Mouse (Mus musculus) retina, postnatal 1 day (tissue): ENCODE data around the gene Zyx.

Experiments
- DNase-seq: peaks from one replicate; pipeline ENCODE4 v3.0.0-alpha.2; 2012

Zyx gene

DNA sequence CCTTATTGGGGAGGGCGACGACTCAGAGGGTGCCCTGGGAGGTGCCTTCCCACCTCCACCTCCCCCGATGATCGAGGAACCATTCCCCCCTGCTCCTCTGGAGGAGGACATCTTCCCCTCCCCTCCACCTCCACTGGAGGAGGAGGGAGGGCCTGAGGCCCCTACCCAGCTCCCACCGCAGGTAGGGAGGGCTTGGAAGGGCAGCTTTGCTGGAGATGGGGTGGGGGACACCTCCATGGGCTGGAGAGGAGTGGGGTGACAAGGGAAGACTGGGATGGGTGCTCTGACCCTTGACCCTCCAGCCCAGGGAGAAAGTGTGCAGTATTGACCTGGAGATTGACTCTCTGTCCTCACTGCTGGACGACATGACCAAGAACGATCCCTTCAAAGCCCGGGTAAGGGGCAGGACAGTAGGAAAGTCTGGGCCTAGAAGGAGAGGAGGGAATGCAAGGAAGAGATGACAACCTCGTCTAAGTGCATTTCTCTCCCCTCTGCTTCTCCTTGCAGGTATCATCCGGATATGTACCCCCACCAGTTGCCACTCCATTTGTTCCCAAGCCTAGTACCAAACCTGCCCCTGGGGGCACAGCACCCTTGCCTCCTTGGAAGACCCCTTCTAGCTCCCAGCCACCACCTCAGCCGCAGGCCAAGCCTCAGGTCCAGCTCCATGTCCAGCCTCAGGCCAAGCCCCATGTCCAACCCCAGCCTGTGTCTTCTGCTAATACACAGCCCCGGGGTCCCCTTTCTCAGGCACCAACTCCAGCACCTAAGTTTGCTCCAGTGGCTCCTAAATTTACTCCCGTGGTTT is 1.7 kb downstream of the Zyx start:
- DNase-seq: no peak

DNA sequence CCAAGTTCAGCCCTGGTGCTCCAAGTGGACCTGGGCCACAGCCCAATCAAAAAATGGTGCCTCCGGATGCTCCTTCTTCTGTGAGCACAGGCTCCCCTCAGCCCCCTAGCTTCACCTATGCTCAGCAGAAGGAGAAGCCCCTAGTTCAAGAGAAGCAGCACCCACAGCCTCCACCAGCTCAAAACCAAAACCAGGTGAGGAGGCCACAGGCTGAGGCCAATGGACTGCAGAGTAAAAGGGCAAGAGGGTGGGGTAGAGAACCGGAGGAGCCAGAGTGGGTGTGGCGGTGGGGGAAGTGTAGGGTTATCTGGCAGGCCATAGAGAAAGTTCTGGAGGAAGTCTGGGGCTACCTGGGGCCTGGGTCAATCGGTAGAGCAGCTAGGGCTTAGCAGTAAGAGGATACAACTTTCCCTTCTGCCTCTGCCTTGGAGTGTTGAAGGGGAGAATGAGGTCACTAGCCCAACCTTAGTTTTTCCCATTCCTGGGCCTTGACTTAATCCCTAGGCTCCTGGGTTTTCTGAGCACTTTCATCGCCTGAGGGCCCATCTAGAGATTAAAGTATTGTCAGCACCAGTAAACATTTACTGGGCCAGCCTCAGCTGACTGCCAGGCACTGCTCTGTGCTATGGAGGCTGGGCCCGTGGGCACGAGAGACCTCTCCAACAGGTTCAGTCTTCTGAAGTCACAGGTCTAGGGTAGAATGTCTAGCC is 2.5 kb downstream of the Zyx start:
- no peak for DNase-seq

GRCm38 (mm10) chr6:42352486-42352846 is 3.0 kb downstream of the Zyx start:
- DNase-seq: no peak

DNA sequence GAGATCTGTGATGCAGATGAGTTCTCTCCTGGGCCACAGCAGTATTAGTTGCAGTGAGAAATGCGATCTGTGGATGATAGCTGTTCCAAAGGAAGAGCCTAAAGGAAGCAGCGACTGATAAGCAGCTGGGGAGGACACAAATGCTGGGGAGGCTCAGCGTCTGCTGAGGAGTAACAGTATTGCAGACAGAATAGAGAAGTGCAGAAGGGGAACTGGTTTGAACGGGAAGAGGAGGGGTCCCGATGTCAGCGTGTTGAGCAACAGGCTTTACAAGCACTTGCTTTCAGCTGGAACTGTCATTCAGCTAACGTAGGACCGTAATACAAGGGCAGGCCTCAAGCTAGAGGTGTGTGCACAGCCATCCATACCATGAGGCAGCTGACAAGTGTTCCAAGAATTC is 3.8 kb downstream of the Zyx start:
- DNase-seq: no peak

- peak; percentile 84 for DNase-seq
These were observed 4.9 kb downstream of the Zyx start for GRCm38 (mm10) chr6:42354076-42355019.

- DNase-seq: no peak
These were observed 5.9 kb downstream of the Zyx start for GRCm38 (mm10) chr6:42355366-42355765.

DNA sequence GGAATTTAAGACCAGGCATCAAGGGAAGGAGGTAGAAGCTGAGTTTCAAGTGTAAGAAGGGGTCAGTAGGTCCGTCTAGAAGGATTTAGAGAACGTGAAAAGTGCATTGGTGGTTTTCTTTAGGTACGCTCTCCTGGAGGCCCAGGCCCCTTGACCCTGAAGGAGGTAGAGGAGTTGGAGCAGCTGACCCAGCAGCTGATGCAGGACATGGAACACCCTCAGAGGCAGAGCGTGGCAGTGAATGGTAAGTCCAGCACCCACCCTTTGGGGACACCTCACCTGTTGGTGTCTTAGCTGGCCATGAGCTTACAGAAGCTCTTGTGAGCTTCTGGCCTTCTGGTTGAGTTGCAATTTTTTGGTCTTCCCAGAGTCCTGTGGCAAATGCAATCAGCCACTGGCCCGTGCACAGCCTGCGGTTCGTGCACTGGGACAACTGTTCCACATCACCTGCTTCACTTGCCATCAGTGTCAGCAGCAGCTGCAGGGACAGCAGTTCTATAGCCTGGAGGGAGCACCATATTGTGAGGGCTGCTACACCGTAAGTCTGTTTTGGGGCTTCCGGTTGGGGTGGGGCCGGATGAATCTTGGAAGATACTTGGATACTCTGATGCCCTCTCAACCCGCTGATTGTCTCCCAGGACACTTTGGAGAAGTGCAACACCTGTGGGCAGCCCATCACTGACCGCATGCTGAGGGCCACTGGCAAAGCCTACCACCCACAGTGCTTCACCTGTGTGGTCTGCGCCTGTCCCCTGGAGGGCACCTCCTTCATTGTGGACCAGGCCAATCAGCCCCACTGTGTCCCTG is 6.6 kb downstream of the Zyx start:
- no peak for DNase-seq

DNA sequence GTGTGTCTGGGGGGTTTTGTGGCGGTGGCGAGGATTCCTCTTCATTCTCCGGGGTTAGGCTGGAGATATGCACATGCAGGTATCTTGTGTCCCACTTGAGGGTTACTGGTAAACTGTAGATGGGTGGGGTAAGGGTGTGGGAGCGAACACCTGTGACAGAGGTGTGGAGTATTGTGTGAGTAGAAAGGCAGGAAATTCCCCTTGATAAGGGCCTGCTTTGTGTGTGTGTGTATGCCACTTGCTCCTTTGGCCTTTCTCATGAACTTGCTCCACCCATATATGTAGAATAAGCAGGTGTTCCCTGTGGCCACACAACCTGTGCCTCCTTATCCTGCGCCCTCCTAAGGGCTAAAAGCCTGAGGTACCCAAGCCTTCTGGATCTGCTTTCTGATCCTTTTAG is 7.5 kb downstream of the Zyx start:
- no peak for DNase-seq

DNA sequence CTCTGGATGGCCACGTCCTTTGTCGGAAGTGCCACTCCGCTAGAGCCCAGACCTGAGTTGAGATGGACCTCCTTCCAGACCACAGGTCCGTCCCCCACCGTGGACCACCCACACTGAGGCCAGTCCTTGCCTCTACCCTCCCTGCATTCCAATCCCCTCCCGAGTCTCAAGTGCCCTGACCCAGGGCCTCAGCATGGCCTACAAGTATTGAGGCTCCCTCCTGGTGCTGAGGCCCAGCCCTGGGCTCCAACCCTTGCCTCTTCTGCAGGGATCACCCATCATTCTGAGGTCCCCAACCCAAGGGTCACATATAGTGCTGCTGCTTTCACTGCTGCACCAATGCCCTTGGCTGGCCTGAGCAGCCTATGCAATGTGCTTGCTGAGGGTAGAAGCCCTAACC is 8.5 kb downstream of the Zyx start:
- DNase-seq: no peak

GRCm38 (mm10) chr6:42358901-42359300 is 9.5 kb downstream of the Zyx start:
- DNase-seq: no peak

DNA sequence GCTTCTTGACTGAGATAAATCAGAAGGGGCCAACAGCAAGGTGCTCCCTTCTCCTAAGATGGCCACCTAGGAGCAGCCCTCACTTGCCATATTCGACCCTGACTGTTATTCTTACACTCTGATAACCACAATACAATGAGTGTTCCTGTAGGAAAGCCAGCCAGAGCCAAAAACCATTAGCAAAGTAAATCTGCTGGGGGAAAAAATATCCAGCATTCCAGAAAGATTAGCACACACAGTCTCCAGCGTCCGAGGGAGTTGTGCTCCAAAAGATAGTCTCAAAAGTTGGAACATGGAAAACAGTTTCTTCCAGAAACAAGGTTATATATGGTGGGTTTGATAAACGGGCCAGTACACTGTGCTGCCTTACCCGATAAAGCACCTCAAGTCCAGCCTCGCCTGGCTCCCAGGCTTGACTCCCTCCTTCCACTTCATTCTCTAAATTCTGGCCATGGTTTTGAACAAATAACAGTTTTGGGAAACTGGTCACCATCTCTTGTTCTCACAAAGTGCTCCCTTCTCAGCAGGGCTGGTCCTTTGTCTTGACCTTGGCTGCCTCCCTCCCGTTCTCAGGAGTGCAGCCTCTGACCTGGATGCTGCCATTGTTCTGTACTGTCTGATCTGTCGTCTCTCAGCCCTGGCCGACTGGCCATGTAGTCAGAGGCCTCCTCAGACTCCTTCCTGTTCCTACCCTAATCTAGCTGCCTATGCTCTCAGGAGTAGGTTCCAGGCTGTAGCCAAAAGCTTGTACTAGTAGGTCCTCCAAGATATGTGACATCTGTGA is 10.1 kb downstream of the Zyx start:
- no peak for DNase-seq

DNA sequence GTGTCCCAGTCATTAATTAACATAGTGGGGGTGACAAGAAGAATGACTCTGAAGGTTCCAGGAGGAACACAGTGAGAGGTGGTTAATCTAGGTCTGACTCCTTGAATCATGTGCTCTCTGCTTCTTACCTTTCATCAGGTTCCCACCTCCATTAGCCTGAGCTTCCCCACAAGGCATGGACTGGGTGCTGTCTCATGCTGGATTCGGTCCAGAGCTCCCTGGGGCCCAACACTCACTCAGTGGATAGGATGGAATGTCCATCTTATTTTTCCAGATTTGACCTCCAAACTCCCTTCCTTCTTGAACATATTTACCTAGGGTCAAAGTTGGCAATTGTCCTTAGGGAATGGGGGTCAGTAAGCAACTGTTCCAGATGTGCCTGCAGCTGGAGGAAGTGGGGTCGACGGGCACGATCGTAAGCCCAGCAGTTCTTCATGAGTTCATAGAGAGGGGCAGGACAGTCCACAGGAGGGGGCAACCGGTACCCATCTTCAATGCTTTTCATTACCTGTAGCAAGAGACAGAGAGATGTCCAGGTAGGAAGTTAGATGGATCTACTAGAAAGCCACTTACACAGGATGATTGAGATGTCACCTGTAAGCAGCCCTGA is 10.9 kb downstream of the Zyx start:
- DNase-seq: no peak

DNA sequence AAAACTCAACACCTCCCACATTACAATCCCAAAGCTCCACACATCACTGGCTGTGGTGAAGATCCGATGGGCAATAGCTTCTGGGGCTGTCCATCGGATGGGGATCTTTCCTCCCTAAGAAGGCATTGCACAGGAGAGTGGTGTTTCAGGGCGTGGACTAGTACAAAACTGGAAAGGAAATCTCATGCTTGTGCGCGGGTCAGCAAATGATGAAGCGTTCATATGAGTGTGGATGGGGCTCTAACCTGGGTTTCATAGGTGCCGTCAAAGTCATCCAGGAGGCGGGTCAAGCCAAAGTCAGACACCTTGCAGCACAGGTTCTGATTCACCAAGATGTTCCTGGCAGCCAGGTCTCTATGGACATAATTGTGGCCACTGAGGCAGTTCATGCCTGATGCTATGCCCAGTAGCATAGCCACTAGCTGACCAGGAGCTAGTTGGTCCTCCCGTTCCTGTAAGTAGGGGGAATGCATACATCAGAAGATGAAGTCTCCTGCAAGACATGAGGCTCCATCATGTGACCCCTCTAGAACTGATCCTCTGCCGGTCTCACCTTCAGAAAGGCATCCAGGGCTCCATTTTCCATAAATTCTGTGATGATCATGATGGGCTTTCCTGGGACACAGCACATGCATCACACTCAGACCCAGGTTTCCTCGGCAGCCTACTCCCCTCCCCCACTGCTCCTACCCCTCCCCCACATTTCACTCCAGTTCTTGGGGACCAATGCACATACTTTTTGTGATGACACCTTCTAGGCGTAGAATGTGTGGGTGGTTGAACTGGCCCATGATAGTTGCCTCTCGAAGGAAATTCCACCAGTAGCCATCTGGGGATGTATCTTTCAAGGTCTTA is 11.8 kb downstream of the Zyx start:
- DNase-seq: no peak

GRCm38 (mm10) chr6:42362074-42362473 is 12.6 kb downstream of the Zyx start:
- DNase-seq: no peak

DNA sequence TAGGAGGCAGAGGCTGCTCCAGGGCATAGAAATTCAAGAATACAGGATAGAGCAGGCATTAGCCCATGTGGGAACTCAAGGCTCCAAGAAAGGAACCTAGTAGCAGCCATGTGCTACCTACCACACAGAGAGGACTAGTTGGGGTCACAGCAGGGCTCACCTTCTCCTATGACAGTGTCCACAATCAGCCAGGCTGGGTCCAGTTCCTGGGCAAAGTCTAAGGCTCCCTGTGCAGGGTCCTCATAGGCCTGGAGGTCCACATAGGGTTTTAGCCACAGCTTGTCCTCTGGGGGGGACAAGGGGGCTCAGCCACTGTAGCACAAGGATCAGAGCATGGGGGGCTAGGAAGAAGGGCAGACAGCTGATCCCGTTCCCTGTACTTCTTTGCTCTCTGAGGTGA is 13.1 kb downstream of the Zyx start:
- no peak for DNase-seq

GRCm38 (mm10) chr6:42362974-42363373 is 13.5 kb downstream of the Zyx start:
- peak; percentile 35 for DNase-seq

DNA sequence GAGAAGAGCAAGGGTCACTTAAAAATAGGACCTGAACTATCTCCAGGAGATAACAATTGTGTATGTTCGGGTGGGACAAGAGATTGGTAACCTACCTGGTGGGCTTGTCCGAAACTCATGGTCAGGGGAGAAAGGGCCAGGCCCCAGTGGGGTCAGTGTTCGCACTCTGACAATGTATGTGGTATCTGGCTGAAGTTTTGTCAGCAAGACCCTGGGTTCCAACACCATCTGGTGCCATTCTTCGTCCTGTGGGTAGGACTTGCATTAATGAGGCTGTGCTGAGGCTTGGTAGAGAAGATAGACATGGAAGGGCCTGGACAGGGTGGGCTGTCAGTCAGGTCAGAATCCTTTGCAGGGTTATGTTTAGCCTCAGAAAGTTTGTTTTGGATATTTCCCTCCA is 14.6 kb downstream of the Zyx start:
- DNase-seq: no peak

- no peak for DNase-seq
These were observed 15.2 kb downstream of the Zyx start for GRCm38 (mm10) chr6:42364607-42365006.

DNA sequence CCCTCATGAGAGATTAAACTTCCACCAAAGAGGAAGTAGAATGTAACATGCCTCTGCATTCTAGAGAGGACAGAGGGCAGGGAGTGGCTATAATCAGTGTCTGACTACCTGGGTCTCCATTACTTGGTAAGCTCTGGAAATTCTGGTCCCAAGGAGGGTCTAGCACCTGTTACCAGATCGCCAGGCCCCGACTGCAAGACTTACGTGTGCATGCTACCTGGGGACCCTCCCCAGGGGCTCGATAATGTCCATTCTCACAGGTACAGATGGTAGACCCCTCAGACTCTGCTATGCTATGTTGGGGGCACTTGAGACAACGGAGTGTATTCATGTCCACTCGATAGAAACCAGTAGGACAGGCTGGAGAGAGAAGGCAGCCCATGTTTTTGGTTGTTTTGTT is 15.8 kb downstream of the Zyx start:
- DNase-seq: no peak

DNA sequence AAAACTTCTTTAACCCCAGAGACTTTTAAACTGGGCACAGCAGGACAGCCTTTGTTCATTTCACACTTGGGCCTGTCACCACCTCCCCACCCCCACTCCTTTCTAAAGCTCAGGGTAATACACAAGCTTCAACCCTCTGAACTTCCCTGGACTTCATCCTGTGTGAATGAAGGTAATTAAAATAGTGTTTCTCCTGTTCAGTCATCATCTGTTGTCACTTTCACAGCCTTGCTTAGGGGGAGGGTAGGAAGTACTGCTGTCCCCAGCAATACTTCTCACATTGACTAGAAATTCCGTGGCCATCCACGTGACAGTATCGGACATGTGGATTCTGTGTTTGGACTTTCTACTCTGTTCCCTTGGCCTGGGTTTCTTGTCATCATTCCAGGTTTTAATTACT is 20.4 kb downstream of the Zyx start:
- no peak for DNase-seq
